Mouse (Mus musculus) E14TG2a.4 (cell line): ENCODE data around the gene Mdga2.

Experiments
- CTCF ChIP-seq: conservative IDR thresholded peaks from 2 replicates; pipeline ENCODE4 v1.5.1; 2014; ENCODE audit warnings: low read length
- NANOG ChIP-seq: IDR thresholded peaks from 2 replicates; pipeline ENCODE4 v1.6.1; 2014; ENCODE audit warnings: borderline replicate concordance, low read length, mixed read lengths

DNA sequence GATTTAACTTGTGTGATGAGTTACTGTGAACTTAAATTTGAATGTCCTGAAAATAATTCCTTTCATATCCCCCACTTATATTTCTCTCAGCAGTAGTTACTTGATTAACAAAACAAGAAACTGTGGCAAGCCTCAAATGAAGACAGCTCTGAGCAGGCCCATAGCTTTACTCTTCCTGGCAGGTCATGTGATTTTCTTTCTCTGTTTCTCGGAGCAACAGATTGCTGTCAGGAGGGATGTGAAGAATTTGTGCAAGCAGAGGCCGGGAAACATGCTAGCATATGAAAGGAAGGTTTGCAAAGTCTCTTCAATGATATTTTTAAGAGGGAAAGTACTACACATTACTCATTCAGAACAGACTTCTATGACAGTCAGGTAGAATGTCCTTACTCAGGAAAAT, 697.4 kb downstream of the Mdga2 start:
- TF ChIP-seq CTCF = no peak
- no peak for TF ChIP-seq NANOG
